Mouse (Mus musculus) ovary, adult 18-20 months (tissue): ENCODE data around the gene Psme4.
"Not testable (repeated sequence)": the region's sequence is repeated elsewhere in the genome, so short reads cannot be mapped to it uniquely, and the experiment has no call there.

ENCODE experiments used
- DNase-seq: peaks from one replicate; pipeline ENCODE4 v3.0.0; 2022; ENCODE audit warnings: low spot score, mixed read lengths

Gene Psme4

DNA sequence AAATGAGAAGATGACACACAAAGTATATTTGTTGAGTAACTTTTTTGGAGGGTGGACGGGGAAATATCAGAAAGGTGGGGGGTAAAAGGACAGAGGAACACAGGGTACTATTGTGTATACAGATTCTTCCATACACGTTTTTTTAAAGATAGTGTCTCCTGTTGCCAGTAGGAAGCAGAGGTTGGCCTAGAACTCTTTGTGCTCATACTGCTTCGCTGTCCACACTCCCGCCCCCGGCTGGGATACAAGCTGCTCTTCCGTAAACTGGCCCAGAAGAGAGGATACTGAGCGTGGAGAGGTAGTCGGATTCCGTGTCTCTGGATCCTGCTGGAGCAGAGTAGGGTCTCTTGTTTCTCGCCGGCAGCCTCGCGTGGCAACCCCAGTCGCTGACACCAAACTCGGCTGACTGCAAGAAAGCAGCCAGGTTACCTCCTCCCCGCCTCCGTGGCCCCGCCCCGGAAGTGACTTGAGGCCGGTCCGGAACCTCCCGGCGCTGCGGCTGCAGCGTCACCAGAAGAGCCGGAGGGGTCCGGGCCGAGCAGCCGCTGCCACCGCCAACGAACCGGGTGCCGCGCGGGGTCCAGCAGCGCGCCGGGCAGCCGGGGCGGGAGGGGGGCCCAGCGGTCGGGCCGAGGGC, at the start of gene Psme4:
Gene Psme4, plus strand, starts transcription at position 460 of the 637 bp plus-strand sequence.
- peak; percentile 90 for DNase-seq

DNA sequence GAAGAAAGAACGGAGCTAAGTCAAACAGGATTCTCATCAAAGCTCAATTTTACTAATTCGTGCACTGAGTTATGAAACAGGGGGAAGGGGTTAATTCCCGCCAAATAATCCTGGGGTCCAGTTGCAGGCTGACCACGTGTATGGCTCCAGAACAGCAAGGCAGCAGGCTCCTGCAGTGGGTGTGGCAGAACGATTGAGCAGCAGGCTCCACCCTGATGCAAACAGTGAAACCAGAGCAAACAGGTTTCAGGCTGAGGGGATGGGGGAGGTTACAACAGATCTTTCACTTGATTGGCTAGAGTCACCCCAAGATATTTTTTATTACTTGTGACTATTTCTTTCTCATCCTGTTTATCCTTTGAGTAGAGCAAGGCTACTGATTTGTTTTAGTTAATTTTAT, 48.1 kb upstream of the Psme4 start:
- DNase-seq, result no peak

DNA sequence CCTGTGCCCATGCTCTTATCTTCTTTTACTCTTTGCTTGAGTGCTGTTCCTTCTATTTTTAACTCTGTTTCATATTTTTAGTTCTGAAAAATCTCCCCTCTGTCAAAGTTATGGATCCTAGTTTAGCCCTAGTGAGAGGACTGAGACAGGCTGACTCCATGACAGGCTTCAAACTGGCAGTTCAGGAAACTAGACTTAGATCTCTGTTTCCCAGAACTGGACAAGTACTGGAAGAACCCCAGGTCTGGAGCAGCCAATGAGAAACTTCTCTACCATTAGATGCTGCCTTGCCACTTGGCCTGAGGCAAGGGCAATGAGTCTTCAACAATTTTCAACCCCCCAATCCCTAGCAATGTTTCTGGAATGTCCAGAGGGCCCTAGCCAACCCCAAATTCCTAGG, 40.8 kb upstream of the Psme4 start:
- DNase-seq, result no peak

DNA sequence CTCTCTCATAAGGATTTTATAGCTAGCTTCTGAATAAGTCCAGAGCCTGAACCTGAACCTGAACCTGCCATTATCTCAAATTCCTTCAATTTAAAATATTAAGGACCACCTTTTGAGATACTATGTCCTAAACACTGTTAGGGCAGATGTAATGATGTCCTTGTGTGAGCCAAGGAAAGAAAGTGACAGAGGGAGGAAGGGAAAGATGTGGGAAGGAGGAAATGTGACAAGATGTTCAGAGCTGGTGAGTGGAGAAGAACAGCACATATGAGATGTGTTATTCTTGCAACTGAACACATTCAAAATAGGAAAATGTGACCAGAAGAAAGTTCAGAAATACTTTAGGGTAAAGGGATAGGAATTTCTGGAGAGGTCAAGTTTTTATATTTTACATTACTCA, 38.1 kb upstream of the Psme4 start:
- DNase-seq, result no peak

DNA sequence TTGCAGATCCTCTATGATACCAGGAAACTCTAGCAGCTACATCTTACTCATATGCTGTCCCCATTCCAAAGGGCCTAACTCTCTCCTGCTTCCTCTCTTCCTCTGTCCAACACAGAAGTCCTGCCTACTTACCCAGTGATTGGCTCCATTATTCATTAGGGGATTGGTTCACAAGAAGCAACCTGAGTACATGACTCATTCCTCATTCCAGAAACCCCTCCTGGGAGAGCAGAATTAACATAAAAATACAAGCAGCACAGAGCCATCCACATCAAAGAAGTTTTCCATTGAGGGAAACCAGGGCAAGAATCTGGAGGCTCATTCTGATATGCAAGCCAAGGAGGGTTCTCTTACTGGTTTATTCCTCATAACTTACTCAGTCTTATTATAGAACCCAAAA, 27.5 kb upstream of the Psme4 start:
- no peak for DNase-seq

DNA sequence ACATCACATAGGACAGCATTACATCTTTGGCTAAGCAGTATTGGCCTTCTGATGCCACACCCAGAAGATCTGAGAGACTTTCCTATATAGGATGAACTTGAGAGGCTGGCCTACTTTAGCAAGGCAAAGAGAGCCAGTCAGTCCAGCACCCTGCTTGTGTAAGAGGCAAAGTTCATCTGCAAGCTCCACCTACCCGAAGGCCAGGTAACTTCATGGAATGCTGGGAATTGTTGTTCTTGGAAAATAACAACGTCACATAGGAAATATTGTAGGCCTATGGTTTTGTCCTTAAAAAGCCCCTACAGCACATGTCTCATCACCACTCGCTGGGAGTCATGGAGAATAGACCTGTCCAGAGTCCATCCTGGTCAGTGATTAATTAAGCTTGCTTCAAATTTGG, 22.6 kb upstream of the Psme4 start:
- DNase-seq, result no peak

DNA sequence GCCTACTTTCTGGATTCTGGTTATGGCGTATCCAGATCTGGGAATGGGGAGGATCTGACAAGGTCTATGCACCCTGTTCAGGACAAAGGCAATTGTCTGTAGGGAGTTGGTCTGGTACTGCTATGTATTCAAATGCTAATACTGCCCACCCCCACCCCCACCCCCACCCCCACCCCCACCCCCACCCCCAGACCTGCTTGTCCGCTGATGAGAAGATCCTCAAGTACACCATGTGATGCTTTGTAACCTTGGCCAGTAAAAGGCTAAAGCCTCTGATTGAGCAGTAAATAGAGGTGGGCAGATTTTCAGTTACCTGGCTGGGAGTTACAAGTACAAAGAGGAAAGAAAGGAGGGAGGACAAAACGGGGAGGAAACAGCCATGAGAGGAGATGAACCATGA, 21.9 kb upstream of the Psme4 start:
- DNase-seq, result no peak

DNA sequence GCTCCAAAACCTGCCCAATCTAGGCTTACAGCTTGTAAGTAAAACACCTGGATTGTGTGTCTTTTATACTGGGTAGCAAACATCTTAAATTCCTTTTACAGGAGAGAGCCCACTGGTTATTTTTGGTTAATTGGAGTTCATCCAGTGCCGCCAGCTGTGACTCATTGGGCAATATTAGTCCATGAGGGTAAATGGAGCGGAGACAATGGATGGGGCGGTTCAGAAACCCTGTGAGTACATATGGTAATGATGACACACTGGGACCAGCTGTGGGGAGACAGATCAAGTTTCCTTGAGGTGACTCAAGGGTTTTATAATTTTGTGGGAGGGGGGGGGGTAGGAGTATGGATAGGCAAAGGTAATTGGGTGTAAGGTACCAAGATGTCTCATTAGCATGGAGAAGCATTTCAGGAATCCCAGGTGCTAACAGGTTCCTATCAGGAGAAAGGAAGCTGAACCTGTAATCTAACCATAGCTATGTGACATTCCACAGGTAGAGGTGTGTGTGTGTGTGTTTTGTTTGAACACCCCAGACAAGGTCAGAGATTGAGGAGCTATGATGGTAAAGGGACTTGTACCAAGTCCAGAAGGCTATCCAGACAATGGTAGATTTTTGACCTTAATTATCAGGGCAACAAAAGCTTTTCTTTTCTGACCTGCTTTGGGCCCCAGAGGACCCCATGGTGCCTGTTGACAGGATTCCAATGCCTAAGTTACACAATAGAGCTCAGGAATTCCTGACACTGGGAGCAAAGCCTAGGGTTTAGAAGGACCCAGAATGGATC, 21.3 kb upstream of the Psme4 start:
- no peak for DNase-seq

DNA sequence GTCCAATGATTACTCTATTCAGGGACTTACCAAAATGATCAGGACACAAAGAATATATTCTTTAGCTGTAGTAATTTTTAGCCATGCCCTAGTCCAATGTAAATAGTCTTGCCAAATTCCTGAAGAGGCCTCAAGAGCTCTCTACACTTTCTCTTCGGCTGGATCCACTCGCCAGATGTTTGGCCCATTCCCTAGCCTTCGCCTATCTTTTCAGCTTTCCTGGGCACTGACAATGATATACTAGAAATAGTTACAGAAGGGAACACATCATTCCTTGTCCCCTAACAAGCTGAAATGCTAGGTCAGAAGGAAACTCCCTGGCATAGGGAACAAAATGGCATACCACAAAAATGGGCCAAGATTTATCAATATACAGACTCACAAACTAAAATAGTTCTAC, 18.6 kb upstream of the Psme4 start:
- DNase-seq, result no peak

DNA sequence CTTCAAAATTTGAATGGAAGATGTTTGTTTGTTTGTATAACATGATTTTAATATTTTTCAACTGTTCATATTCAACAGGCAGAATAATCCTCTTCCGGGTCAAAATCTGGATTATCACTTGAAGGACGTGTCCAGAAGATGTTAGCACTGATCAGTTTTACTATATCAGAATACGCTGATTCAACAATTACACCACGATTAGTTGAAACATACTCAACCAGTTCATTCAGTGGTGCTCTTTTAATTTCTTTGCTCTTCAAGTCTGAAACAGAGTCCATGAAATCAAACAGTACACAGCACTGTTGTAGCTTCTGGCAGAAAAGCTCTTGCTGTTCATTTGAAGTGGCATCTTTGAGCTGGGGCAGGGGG, 17.1 kb upstream of the Psme4 start:
- DNase-seq, result not testable (repeated sequence)

DNA sequence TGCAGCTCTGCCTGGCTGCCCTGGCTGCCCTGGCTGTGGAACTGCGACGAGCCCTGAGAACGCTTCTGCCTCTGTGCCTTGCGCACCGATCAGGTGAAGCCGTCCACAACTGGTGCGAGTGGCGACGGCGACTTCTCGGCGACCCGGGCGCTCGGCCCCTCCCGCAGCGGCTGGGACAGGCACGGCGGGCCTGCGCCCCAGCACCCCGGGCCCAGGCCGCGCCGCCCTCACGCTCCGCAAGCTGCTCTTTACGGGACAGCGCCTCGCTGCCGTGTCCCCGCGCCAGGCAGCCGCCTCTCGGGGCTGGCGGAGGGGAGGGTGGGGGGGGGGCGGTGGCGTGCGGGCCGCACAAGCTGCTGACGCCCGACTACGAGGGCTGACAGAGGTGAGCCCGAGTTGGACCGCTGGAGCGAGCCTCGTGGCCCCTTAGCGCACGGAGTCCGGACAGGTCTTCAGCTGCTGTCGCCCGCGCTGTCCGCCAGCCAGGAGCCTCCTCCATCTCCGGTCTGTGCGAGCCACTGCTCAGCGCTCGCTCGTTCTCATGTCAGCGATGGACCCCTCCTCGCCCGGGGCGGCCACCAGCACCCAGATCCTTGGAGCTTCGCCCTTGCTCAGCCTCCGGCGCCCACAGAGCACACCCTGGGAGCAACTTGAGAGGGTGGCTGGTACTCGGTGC, 16.5 kb upstream of the Psme4 start:
- no peak for DNase-seq

DNA sequence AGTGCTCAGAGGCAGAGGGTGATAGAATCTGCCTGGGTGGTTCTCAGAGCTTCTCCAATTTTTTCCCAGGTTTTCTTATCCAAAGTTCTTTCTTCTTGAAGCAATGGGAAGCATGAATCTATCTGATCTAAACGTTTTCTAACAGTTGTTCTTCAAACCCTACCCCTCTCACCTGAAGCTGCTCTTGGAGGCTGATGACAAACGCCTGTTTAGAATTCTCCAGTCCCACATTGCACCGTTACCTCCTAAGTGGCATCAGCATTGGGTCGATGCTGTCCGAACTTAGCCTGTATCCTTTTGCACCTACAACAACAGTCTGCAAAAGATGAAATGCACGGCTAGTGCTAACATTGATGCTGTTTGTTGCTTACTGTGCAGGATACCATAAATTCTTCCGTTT, 10.1 kb upstream of the Psme4 start:
- DNase-seq, result no peak

DNA sequence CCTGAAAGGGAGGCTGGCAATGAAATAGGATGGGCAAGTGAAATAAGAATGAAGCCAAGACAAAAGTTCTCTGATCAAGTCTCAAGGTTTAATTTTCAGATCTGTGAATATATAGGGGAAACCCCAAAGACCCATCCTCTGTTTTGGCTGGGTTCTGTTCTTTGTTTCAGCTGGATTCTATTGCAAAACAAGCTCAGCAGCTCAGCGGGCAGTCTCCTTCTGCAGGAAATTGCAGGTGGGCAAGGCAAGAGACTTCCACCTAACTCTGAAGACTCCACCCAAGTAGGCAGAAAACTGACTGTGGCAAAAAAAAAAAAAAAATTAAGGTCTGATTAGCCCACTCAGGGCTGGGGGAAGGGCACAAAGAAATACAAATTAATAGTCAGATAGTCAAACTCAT, 9.6 kb upstream of the Psme4 start:
- no peak for DNase-seq

DNA sequence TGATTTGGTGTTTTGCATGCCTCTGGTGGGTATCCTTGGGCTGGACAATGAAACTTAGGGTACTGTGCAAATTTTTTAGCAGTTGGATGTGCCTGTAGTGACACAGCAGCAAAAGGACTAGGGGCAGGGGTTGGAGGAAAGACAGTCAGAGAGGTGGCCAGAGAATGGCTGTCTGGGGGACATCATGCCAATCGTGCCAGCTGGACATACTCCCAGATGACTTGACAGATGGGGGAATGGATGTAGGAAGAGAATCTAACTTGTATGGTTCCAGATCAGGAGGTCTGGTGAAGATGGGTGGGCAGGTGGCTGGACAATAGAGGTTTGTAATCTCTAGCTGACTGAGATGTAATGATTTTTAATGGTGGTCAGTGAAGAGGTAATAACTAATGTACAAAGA, 6.5 kb upstream of the Psme4 start:
- no peak for DNase-seq

DNA sequence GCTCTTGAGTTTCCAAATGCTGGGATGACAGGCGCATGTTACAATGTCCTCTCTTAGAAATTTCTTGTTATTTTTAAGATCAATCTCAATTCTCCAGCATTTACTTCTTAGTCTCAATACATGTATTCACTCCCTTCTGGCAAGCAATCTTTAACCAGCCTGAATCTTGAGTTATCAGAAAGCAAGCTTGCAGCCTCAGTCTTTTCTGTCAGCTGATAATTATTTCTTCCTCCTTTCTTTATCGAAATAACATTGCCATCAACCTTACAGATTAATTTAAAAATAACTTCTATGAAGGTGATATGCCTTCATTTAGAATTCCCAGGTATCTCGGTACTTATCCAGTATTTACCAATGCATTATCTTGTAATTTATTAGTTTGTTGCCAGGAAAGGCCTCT, 709 bp upstream of the Psme4 start:
- no peak for DNase-seq

DNA sequence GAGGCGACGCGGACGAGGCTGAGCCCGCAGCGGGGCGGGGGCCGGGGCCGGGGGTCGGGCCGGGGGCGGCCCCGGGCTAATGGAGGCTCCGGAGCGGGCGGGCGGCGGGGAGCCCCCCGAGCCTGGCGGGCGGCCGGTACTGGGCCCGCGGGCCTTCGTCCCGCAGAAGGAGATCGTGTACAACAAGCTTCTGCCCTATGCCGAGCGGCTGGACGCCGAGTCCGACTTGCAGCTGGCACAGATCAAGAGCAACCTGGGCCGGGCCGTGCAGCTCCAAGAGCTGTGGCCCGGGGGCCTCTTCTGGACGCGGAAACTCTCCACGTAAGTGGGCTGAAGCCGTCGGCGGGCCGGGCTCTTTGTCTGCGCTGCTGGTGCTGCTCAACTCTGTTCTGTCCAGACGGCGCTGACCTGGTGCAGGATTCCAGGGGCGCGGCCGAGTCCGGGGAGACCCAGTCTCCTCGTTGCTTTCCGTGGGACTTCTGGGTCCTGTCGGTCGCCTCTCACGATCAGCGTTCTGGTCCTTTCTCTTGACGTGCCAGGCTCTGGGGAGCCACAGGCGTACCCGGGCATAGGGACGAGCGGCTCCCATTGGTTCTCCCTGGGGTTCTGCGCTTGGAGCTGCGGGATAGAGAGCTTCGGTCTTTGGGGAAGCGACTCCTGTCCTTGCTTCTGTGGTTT, 517 bp downstream of the Psme4 start:
- peak; percentile 13 for DNase-seq

DNA sequence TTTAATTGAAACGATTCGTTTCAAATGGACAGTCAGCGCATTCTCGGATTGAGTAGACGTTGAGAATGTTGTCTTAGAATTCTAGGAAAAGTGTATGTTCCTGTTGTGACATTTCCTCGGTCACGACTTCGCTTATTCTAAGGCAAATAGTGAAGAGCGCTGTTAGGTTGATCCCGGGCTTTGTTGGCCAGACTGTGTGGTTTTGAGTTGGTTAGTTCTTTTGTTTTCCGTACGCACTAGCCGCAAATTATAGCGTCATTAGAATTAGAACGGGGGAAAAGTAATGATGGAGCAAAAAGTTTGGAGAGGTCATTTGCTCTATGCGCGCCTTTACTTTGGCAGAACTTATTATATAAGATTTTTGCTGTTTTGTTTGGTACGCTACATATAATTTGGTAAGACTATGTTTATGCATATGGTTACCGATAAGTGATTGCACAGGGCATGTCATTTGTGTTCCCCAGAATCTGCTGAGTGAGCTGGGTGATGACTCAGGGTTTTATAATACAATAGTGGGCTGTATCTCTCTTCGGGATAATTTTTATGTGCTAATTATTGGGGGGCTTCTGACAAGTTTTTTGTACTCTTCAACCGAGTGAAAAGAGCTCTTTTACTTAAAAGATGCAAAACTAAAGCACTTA, 1.4 kb downstream of the Psme4 start:
- no peak for DNase-seq

DNA sequence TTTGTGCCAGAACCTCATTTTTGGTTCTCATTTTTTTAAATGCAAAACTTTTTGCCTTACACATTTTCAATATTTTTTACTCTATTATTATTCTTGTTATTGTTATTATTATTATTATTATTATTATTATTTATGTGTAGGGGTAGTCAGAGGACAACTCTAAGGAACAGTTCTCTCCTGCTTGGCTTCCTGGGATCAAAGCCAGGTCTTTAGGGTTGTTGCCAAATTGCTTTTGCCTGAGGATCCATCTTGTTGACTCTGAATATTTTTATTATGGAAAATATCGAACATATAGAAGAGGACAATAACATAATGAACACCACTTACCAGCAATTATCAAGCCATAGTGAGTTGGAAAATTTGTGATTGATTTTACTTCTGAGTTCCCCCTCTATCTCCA, 3.1 kb downstream of the Psme4 start:
- DNase-seq, result no peak

DNA sequence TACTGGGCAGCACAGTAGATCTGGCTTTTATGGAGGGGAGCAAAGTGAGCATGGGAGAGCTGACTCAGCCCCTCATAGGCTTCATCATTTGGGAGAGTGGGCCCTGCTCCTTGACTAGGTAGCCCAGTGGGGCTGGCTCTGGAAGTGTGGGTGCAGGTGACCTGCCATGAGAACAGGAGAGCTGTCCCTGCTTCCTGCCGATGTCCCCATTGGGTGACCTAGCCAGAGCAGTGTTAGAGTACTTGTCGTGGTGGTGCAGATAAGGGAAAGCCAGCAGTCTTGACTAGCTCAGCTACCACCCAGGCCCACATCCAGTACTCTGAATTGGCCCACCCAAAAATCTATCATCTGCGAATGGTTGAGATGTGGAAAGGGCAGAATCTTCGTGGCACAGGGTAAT, 6.0 kb downstream of the Psme4 start:
- no peak for DNase-seq

DNA sequence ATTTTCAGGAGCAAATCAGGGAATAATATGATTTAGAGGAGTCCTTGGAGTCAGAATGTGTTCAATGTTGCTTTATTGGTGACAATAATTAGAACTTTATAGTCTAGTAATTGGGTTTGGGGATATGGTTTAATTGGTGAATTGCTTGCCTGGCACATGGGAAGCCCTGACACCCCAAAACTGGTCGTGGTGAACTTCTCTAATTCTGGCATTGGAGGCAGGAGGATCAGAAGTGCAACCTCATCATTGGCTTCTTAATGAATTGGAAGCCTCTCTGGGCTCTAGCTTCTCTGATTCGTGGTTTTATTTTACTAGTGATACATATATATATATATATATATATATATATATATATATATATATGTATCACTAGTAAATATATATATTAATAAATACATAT, 9.4 kb downstream of the Psme4 start:
- DNase-seq, result no peak

DNA sequence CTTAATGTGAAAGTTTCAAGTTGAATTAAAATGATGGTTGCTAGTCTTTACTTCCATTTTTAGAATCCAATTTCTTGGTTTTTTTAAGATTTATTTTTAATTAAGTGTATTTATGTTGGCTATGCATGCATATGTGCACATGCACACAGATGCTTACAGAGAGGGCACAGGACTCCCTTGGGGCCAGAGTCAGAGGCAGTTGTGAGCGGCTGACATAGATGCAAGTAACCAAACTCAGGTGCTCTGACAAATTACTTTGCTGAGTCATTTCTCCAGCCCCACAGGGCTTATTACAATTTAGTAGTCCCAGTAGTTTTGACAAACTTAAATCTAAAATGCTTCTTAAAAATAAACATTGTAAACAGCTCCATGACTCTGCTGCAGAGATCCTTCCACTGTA, 10.1 kb downstream of the Psme4 start:
- no peak for DNase-seq

DNA sequence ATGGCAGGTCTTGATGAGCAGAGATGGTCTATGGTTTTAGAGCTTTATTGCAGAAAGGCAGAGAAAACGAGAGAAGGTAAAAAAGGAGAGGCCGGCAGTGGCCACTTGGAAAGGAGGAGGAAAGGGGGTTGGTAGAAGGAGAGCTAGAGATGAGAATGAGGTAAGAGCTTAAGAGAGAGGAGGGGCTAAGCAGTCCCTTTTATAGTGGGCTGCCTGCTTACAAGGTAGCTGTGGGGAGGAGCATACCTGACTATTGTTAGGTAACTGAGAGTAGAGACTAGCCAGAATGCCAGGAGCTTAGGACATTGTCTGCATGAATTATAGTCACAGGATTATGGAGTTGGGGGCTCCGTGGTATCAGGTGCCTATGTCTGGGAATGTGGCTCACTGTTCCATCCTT, 14.0 kb downstream of the Psme4 start:
- no peak for DNase-seq
